Mouse (Mus musculus): ENCODE measurements around the gene Olfr70. TPM values are rescaled to one million over a fixed set of nuclear protein-coding genes. Genes with fewer than 3 reads are reported as not detected.

The Olfr70 gene
- polyA plus RNA-seq, 1 experiment from 2014 or later: not detected

- no peak for ATAC-seq (replicated peaks; ENCODE audit: extremely low read depth, insufficient read depth, low FRiP score)
- Histone ChIP-seq H3K4me2 (ENCODE audit: low read depth, low read length) (no peak overlapping the region), H3K27ac (ENCODE audit: low read length) (no peak overlapping the region), H3K36me3 (ENCODE audit: control insufficient read depth, insufficient read depth) (no peaks in the 10 kb centered on the region), H3K9me3 (replicated peaks; ENCODE audit: control insufficient read depth, low read length) (no peaks in the 10 kb centered on the region), H3K27me3 (ENCODE audit: control insufficient read depth, insufficient read depth, low read length) (no peaks in the 10 kb centered on the region), H3K4me1 (ENCODE audit: control insufficient read depth, insufficient read depth, low read length) (peaks cover 13% of the 10 kb centered on the region), H3K9ac (ENCODE audit: low read length) (no peak overlapping the region), H3K4me3 (ENCODE audit: low read length) (no peak overlapping the region)
- 84% methylated on average over 4 of the region's 4 CpGs for WGBS
Observed at GRCm38 (mm10) chr4:43722191-43722590, 21.6 kb upstream of the Olfr70 start.

GRCm38 (mm10) chr4:43720491-43721228, 20.1 kb upstream of the Olfr70 start:
- 0 out of 2 replicates have a peak overlapping the region, but pooled peaks have one; percentile 20 for H3K9ac ChIP-seq (ENCODE audit: low read length)
- peaks cover 7% of the 10 kb centered on the region for H3K4me1 ChIP-seq (ENCODE audit: control insufficient read depth, insufficient read depth, low read length)
- peak overlapping the region; percentile 87 for H3K27ac ChIP-seq (ENCODE audit: low read length)
- no peak overlapping the region for H3K4me3 ChIP-seq (ENCODE audit: low read length)
- H3K36me3 ChIP-seq (ENCODE audit: control insufficient read depth, insufficient read depth): no peaks in the 10 kb centered on the region
- no peak for ATAC-seq (replicated peaks; ENCODE audit: extremely low read depth, insufficient read depth, low FRiP score)
- H3K4me2 ChIP-seq (ENCODE audit: low read depth, low read length): peak overlapping the region; percentile 54
- no peaks in the 10 kb centered on the region for H3K9me3 ChIP-seq (replicated peaks; ENCODE audit: control insufficient read depth, low read length)
- WGBS: 29% methylated on average over 15 of the region's 16 CpGs
- no peaks in the 10 kb centered on the region for H3K27me3 ChIP-seq (ENCODE audit: control insufficient read depth, insufficient read depth, low read length)

- H3K36me3 ChIP-seq (ENCODE audit: control insufficient read depth, insufficient read depth): no peaks in the 10 kb centered on the region
- H3K27me3 ChIP-seq (ENCODE audit: control insufficient read depth, insufficient read depth, low read length): no peaks in the 10 kb centered on the region
- no peak for ATAC-seq (replicated peaks; ENCODE audit: extremely low read depth, insufficient read depth, low FRiP score)
- 46% methylated on average over 7 of the region's 7 CpGs for WGBS
- H3K9ac ChIP-seq (ENCODE audit: low read length): no peak overlapping the region
- H3K4me2 ChIP-seq (ENCODE audit: low read depth, low read length): no peak overlapping the region
- no peak overlapping the region for H3K4me3 ChIP-seq (ENCODE audit: low read length)
- no peaks in the 10 kb centered on the region for H3K9me3 ChIP-seq (replicated peaks; ENCODE audit: control insufficient read depth, low read length)
- H3K27ac ChIP-seq (ENCODE audit: low read length): no peak overlapping the region
- peaks cover 5% of the 10 kb centered on the region for H3K4me1 ChIP-seq (ENCODE audit: control insufficient read depth, insufficient read depth, low read length)
Observed at GRCm38 (mm10) chr4:43713652-43714219, 13.1 kb upstream of the Olfr70 start.

- H3K4me1 ChIP-seq (ENCODE audit: control insufficient read depth, insufficient read depth, low read length): peaks cover 5% of the 10 kb centered on the region
- no peaks in the 10 kb centered on the region for H3K27me3 ChIP-seq (ENCODE audit: control insufficient read depth, insufficient read depth, low read length)
- no peak overlapping the region for H3K4me3 ChIP-seq (ENCODE audit: low read length)
- no peak for ATAC-seq (replicated peaks; ENCODE audit: extremely low read depth, insufficient read depth, low FRiP score)
- H3K4me2 ChIP-seq (ENCODE audit: low read depth, low read length): peak overlapping the region; percentile 28; the same call in 1 of the 2 replicates
- peak overlapping the region; percentile 45; the same call in 1 of the 2 replicates for H3K9ac ChIP-seq (ENCODE audit: low read length)
- no peaks in the 10 kb centered on the region for H3K36me3 ChIP-seq (ENCODE audit: control insufficient read depth, insufficient read depth)
- WGBS: 2% methylated on average over 2 of the region's 2 CpGs
- no peaks in the 10 kb centered on the region for H3K9me3 ChIP-seq (replicated peaks; ENCODE audit: control insufficient read depth, low read length)
- no peak overlapping the region for H3K27ac ChIP-seq (ENCODE audit: low read length)
Observed at GRCm38 (mm10) chr4:43711821-43712220, 11.2 kb upstream of the Olfr70 start.

GRCm38 (mm10) chr4:43709869-43710268, 9.3 kb upstream of the Olfr70 start, which contains the start of gene Olfr71:
Olfr71 (minus strand) TSS chr4:43710255.
- ATAC-seq (replicated peaks; ENCODE audit: extremely low read depth, insufficient read depth, low FRiP score): no peak
- WGBS: 58% methylated on average over 6 of the region's 6 CpGs
- H3K27ac ChIP-seq (ENCODE audit: low read length): no peak within 1 kb of the TSS

GRCm38 (mm10) chr4:43705991-43706390, 5.4 kb upstream of the Olfr70 start:
- no peak overlapping the region for H3K4me2 ChIP-seq (ENCODE audit: low read depth, low read length)
- no peaks in the 10 kb centered on the region for H3K36me3 ChIP-seq (ENCODE audit: control insufficient read depth, insufficient read depth)
- no peak overlapping the region for H3K9ac ChIP-seq (ENCODE audit: low read length)
- no peaks in the 10 kb centered on the region for H3K9me3 ChIP-seq (replicated peaks; ENCODE audit: control insufficient read depth, low read length)
- no peak overlapping the region for H3K4me3 ChIP-seq (ENCODE audit: low read length)
- ATAC-seq (replicated peaks; ENCODE audit: extremely low read depth, insufficient read depth, low FRiP score): no peak
- H3K4me1 ChIP-seq (ENCODE audit: control insufficient read depth, insufficient read depth, low read length): no peaks in the 10 kb centered on the region; the same call in none of the 2 replicates
- 70% methylated on average over 13 of the region's 13 CpGs for WGBS
- H3K27ac ChIP-seq (ENCODE audit: low read length): no peak overlapping the region
- H3K27me3 ChIP-seq (ENCODE audit: control insufficient read depth, insufficient read depth, low read length): no peaks in the 10 kb centered on the region

More at GRCm38 (mm10) chr4:43709869-43710268, 9.3 kb upstream of the Olfr70 start, which contains the start of gene Olfr71:
- Histone ChIP-seq H3K9ac (ENCODE audit: low read length) (no peak within 1 kb of the TSS), H3K4me2 (ENCODE audit: low read depth, low read length) (no peak within 1 kb of the TSS), H3K27me3 (ENCODE audit: control insufficient read depth, insufficient read depth, low read length) (no peaks in the 10 kb centered on the region), H3K36me3 (ENCODE audit: control insufficient read depth, insufficient read depth) (no peaks in the 10 kb centered on the region), H3K4me1 (ENCODE audit: control insufficient read depth, insufficient read depth, low read length) (peaks cover 5% of the 10 kb centered on the region), H3K4me3 (ENCODE audit: low read length) (no peak within 1 kb of the TSS), H3K9me3 (replicated peaks; ENCODE audit: control insufficient read depth, low read length) (no peaks in the 10 kb centered on the region)

- Histone ChIP-seq H3K27me3 (ENCODE audit: control insufficient read depth, insufficient read depth, low read length) (no peaks in the 10 kb centered on the region), H3K4me2 (ENCODE audit: low read depth, low read length) (no peak overlapping the region), H3K4me1 (ENCODE audit: control insufficient read depth, insufficient read depth, low read length) (no peaks in the 10 kb centered on the region), H3K4me3 (ENCODE audit: low read length) (no peak overlapping the region), H3K36me3 (ENCODE audit: control insufficient read depth, insufficient read depth) (no peaks in the 10 kb centered on the region), H3K27ac (ENCODE audit: low read length) (no peak overlapping the region), H3K9ac (ENCODE audit: low read length) (no peak overlapping the region), H3K9me3 (replicated peaks; ENCODE audit: control insufficient read depth, low read length) (no peaks in the 10 kb centered on the region)
- no peak for ATAC-seq (replicated peaks; ENCODE audit: extremely low read depth, insufficient read depth, low FRiP score)
- 74% methylated on average over 8 of the region's 8 CpGs for WGBS
Observed at GRCm38 (mm10) chr4:43703851-43704250, 3.2 kb upstream of the Olfr70 start.

GRCm38 (mm10) chr4:43703439-43703838, 2.8 kb upstream of the Olfr70 start:
- Histone ChIP-seq H3K36me3 (ENCODE audit: control insufficient read depth, insufficient read depth) (no peaks in the 10 kb centered on the region), H3K27me3 (ENCODE audit: control insufficient read depth, insufficient read depth, low read length) (no peaks in the 10 kb centered on the region), H3K4me3 (ENCODE audit: low read length) (no peak overlapping the region), H3K4me2 (ENCODE audit: low read depth, low read length) (no peak overlapping the region), H3K9me3 (replicated peaks; ENCODE audit: control insufficient read depth, low read length) (no peaks in the 10 kb centered on the region), H3K27ac (ENCODE audit: low read length) (no peak overlapping the region), H3K4me1 (ENCODE audit: control insufficient read depth, insufficient read depth, low read length) (no peaks in the 10 kb centered on the region), H3K9ac (ENCODE audit: low read length) (no peak overlapping the region)
- 71% methylated on average over 6 of the region's 6 CpGs for WGBS
- no peak for ATAC-seq (replicated peaks; ENCODE audit: extremely low read depth, insufficient read depth, low FRiP score)

- H3K27me3 ChIP-seq (ENCODE audit: control insufficient read depth, insufficient read depth, low read length): no peaks in the 10 kb centered on the region
- WGBS: 80% methylated on average over 13 of the region's 13 CpGs
- H3K9me3 ChIP-seq (replicated peaks; ENCODE audit: control insufficient read depth, low read length): no peaks in the 10 kb centered on the region
- H3K4me2 ChIP-seq (ENCODE audit: low read depth, low read length): no peak overlapping the region
- H3K36me3 ChIP-seq (ENCODE audit: control insufficient read depth, insufficient read depth): no peaks in the 10 kb centered on the region
- no peak overlapping the region for H3K27ac ChIP-seq (ENCODE audit: low read length)
- H3K4me1 ChIP-seq (ENCODE audit: control insufficient read depth, insufficient read depth, low read length): peaks cover 19% of the 10 kb centered on the region
- no peak overlapping the region for H3K9ac ChIP-seq (ENCODE audit: low read length)
- ATAC-seq (replicated peaks; ENCODE audit: extremely low read depth, insufficient read depth, low FRiP score): no peak
- no peak overlapping the region for H3K4me3 ChIP-seq (ENCODE audit: low read length)
Observed at GRCm38 (mm10) chr4:43696561-43696960, 4.0 kb downstream of the Olfr70 start.

Measured in heart, embryonic 16.5 days (tissue).